Mouse (Mus musculus): ENCODE measurements at regions not wholly inside any gene's neighbourhood (a gene's known extent, or its start where the extent isn't known, plus 50 kb on each side); places are given as distances from the start of the nearest gene placed in this dataset.
"Not testable (repeated sequence)": the region's sequence is repeated elsewhere in the genome, so short reads cannot be mapped to it uniquely, and the experiment has no call there.

GRCm38 (mm10) chr7:116713200-116713599 lies 209.0 kb downstream of the Nucb2 start:
- WGBS = 68% methylated on average over 8 of the region's 8 CpGs

GRCm38 (mm10) chr7:116715234-116716046 lies 211.3 kb downstream of the Nucb2 start:
- no peak for ATAC-seq (ENCODE audit: low read depth)
- Histone ChIP-seq H3K27ac (ENCODE audit: low read length) (no peak overlapping the region), H3K9me3 (ENCODE audit: control insufficient read depth, low read length) (no peaks in the 10 kb centered on the region), H3K4me1 (replicated peaks; ENCODE audit: control insufficient read depth, insufficient read depth, low read length) (no peaks in the 10 kb centered on the region), H3K36me3 (ENCODE audit: control insufficient read depth, insufficient read depth, low read length) (no peaks in the 10 kb centered on the region), H3K4me2 (ENCODE audit: low read depth, low read length) (no peak overlapping the region), H3K9ac (ENCODE audit: low read length) (no peak overlapping the region), H3K4me3 (ENCODE audit: low read length) (no peak overlapping the region), H3K27me3 (ENCODE audit: control insufficient read depth, insufficient read depth, low read depth, low read length) (no peaks in the 10 kb centered on the region)
- 39% methylated on average over 10 of the region's 10 CpGs for WGBS

More at GRCm38 (mm10) chr7:116713200-116713599, 209.0 kb downstream of the Nucb2 start:
- Histone ChIP-seq H3K27ac (ENCODE audit: low read length) (no peak overlapping the region), H3K36me3 (ENCODE audit: control insufficient read depth, insufficient read depth, low read length) (no peaks in the 10 kb centered on the region), H3K4me1 (replicated peaks; ENCODE audit: control insufficient read depth, insufficient read depth, low read length) (no peaks in the 10 kb centered on the region), H3K4me2 (ENCODE audit: low read depth, low read length) (no peak overlapping the region), H3K4me3 (ENCODE audit: low read length) (no peak overlapping the region), H3K9me3 (ENCODE audit: control insufficient read depth, low read length) (no peaks in the 10 kb centered on the region), H3K9ac (ENCODE audit: low read length) (no peak overlapping the region), H3K27me3 (ENCODE audit: control insufficient read depth, insufficient read depth, low read depth, low read length) (no peaks in the 10 kb centered on the region)
- ATAC-seq (ENCODE audit: low read depth) = no peak

DNA sequence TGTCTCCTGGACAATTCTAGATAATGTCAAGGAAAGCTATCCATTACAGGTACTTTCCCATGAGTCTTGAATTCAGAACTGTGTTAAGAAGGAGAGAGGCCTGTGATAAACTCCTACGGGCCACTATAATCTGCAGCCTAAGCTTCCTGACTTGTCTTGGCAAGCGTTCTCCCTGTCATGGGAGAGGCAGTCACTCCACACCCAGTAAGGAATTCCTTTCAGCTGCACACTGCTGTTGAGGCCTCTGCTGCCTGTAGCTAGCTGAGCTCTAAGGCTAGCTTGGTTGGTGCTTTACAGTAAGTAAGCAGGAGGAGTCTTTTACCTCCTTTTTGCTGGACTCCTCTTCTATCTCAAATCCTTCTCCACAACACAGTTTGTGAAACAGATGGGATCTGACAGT lies 224.2 kb downstream of the Nucb2 start:
- Histone ChIP-seq H3K36me3 (ENCODE audit: control insufficient read depth, insufficient read depth, low read length) (no peaks in the 10 kb centered on the region), H3K9me3 (ENCODE audit: control insufficient read depth, low read length) (no peaks in the 10 kb centered on the region), H3K9ac (ENCODE audit: low read length) (no peak overlapping the region), H3K4me2 (ENCODE audit: low read depth, low read length) (no peak overlapping the region), H3K4me1 (replicated peaks; ENCODE audit: control insufficient read depth, insufficient read depth, low read length) (no peaks in the 10 kb centered on the region), H3K4me3 (ENCODE audit: low read length) (no peak overlapping the region), H3K27ac (ENCODE audit: low read length) (no peak overlapping the region), H3K27me3 (ENCODE audit: control insufficient read depth, insufficient read depth, low read depth, low read length) (no peaks in the 10 kb centered on the region)
- no peak for ATAC-seq (ENCODE audit: low read depth)
- WGBS = 34% methylated on average over 2 of the region's 2 CpGs

DNA sequence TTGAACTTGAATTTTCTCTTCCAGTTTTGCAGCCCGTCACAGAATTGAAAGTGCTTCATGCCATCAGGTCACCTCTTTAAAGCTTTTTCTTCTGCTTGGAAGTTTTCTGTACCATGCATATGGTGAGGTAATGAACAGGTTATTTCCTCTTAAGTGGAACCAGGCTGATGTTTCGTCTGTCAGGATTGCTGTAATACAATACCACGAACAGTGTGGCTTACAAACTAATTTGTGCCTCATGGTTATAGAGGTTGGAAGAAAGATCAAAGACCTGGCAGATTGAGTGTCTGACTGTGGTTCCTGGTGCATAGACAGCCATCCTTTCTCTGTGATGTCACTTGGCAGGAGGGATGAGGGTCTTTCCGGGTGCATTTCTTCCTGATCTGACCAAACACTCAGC lies 225.6 kb downstream of the Nucb2 start:
- Histone ChIP-seq H3K4me1 (replicated peaks; ENCODE audit: control insufficient read depth, insufficient read depth, low read length) (no peaks in the 10 kb centered on the region), H3K4me2 (ENCODE audit: low read depth, low read length) (no peak overlapping the region), H3K4me3 (ENCODE audit: low read length) (no peak overlapping the region), H3K27me3 (ENCODE audit: control insufficient read depth, insufficient read depth, low read depth, low read length) (no peaks in the 10 kb centered on the region), H3K27ac (ENCODE audit: low read length) (no peak overlapping the region), H3K9me3 (ENCODE audit: control insufficient read depth, low read length) (no peaks in the 10 kb centered on the region), H3K9ac (ENCODE audit: low read length) (no peak overlapping the region), H3K36me3 (ENCODE audit: control insufficient read depth, insufficient read depth, low read length) (no peaks in the 10 kb centered on the region)
- WGBS = 60% methylated on average over 4 of the region's 4 CpGs
- no peak for ATAC-seq (ENCODE audit: low read depth)

DNA sequence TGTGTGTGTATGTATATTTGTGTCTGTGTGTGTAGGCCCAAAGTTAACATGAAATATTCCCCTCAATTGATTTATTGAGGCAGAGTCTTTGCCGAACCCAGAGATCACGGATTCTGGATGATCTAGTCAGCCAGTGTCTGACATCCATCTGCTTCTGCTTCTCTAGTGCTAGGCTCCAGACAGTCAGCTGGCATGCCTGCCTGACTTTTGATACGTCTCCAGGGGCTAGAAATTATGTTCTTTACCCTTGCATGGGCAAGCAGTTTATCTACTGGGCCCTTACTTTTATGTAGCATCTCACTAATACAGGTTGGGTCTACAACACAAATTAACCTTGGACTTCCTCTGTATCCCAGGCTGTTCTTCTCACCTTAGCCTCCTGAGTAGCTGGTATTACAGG lies 231.5 kb downstream of the Nucb2 start:
- H3K4me2 ChIP-seq (ENCODE audit: low read depth, low read length) = no peak overlapping the region
- 63% methylated on average over 3 of the region's 3 CpGs for WGBS
- H3K36me3 ChIP-seq (ENCODE audit: control insufficient read depth, insufficient read depth, low read length) = no peaks in the 10 kb centered on the region
- no peaks in the 10 kb centered on the region for H3K4me1 ChIP-seq (replicated peaks; ENCODE audit: control insufficient read depth, insufficient read depth, low read length)
- no peaks in the 10 kb centered on the region for H3K27me3 ChIP-seq (ENCODE audit: control insufficient read depth, insufficient read depth, low read depth, low read length)
- no peaks in the 10 kb centered on the region for H3K9me3 ChIP-seq (ENCODE audit: control insufficient read depth, low read length)
- no peak overlapping the region for H3K27ac ChIP-seq (ENCODE audit: low read length)
- no peak for ATAC-seq (ENCODE audit: low read depth)
- no peak overlapping the region for H3K4me3 ChIP-seq (ENCODE audit: low read length)
- H3K9ac ChIP-seq (ENCODE audit: low read length) = no peak overlapping the region

- no peak for ATAC-seq (ENCODE audit: low read depth)
- Histone ChIP-seq H3K9me3 (ENCODE audit: control insufficient read depth, low read length) (no peaks in the 10 kb centered on the region), H3K27ac (ENCODE audit: low read length) (no peak overlapping the region), H3K4me2 (ENCODE audit: low read depth, low read length) (no peak overlapping the region), H3K27me3 (ENCODE audit: control insufficient read depth, insufficient read depth, low read depth, low read length) (no peaks in the 10 kb centered on the region), H3K9ac (ENCODE audit: low read length) (no peak overlapping the region), H3K36me3 (ENCODE audit: control insufficient read depth, insufficient read depth, low read length) (no peaks in the 10 kb centered on the region), H3K4me1 (replicated peaks; ENCODE audit: control insufficient read depth, insufficient read depth, low read length) (no peaks in the 10 kb centered on the region), H3K4me3 (ENCODE audit: low read length) (no peak overlapping the region)
- WGBS = 45% methylated on average over 4 of the region's 4 CpGs
These were observed 232.2 kb downstream of the Nucb2 start for GRCm38 (mm10) chr7:116736333-116736732.

DNA sequence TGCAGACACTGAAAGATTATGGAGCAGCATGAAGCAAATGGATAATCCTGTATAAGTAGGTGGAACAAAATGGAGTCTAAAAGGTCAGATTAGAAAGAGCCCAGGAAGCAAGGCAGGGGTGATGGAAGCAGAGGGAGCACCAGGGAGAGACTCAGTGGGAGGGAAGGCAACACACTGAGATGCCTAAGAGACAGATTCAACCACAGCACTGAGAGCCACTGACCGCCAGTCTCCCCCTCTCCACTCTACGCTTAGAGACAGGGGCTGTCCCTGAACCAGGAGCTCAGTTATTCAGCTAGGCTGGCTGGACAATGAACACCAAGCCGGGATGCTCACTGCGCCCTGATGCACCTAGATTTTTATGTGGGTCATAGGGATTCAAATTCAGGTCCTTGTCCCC lies 233.8 kb downstream of the Nucb2 start:
- no peak for ATAC-seq (ENCODE audit: low read depth)
- Histone ChIP-seq H3K27me3 (ENCODE audit: control insufficient read depth, insufficient read depth, low read depth, low read length) (no peaks in the 10 kb centered on the region), H3K4me2 (ENCODE audit: low read depth, low read length) (no peak overlapping the region), H3K4me3 (ENCODE audit: low read length) (no peak overlapping the region), H3K27ac (ENCODE audit: low read length) (no peak overlapping the region), H3K36me3 (ENCODE audit: control insufficient read depth, insufficient read depth, low read length) (no peaks in the 10 kb centered on the region), H3K4me1 (replicated peaks; ENCODE audit: control insufficient read depth, insufficient read depth, low read length) (no peaks in the 10 kb centered on the region), H3K9ac (ENCODE audit: low read length) (no peak overlapping the region), H3K9me3 (ENCODE audit: control insufficient read depth, low read length) (no peaks in the 10 kb centered on the region)
- 82% methylated on average over 4 of the region's 4 CpGs for WGBS

- H3K27me3 ChIP-seq (ENCODE audit: control insufficient read depth, insufficient read depth, low read depth, low read length) = no peaks in the 10 kb centered on the region
- H3K4me2 ChIP-seq (ENCODE audit: low read depth, low read length) = no peak overlapping the region
- ATAC-seq (ENCODE audit: low read depth) = no peak
- H3K27ac ChIP-seq (ENCODE audit: low read length) = no peak overlapping the region
- no peaks in the 10 kb centered on the region for H3K36me3 ChIP-seq (ENCODE audit: control insufficient read depth, insufficient read depth, low read length)
- H3K9me3 ChIP-seq (ENCODE audit: control insufficient read depth, low read length) = no peaks in the 10 kb centered on the region
- H3K4me3 ChIP-seq (ENCODE audit: low read length) = no peak overlapping the region
- H3K4me1 ChIP-seq (replicated peaks; ENCODE audit: control insufficient read depth, insufficient read depth, low read length) = no peaks in the 10 kb centered on the region
- H3K9ac ChIP-seq (ENCODE audit: low read length) = no peak overlapping the region
These were observed 250.4 kb downstream of the Nucb2 start for GRCm38 (mm10) chr7:116754556-116754955.

GRCm38 (mm10) chr7:116792181-116792580 lies 288.0 kb downstream of the Nucb2 start:
- not testable (repeated sequence) for H3K27ac ChIP-seq (ENCODE audit: low read length); H3K9me3 ChIP-seq (ENCODE audit: control insufficient read depth, low read length); H3K4me2 ChIP-seq (ENCODE audit: low read depth, low read length); H3K4me3 ChIP-seq (ENCODE audit: low read length); H3K4me1 ChIP-seq (replicated peaks; ENCODE audit: control insufficient read depth, insufficient read depth, low read length); H3K27me3 ChIP-seq (ENCODE audit: control insufficient read depth, insufficient read depth, low read depth, low read length); H3K36me3 ChIP-seq (ENCODE audit: control insufficient read depth, insufficient read depth, low read length); H3K9ac ChIP-seq (ENCODE audit: low read length); ATAC-seq (ENCODE audit: low read depth)
- 87% methylated on average over 19 of the region's 19 CpGs for WGBS

DNA sequence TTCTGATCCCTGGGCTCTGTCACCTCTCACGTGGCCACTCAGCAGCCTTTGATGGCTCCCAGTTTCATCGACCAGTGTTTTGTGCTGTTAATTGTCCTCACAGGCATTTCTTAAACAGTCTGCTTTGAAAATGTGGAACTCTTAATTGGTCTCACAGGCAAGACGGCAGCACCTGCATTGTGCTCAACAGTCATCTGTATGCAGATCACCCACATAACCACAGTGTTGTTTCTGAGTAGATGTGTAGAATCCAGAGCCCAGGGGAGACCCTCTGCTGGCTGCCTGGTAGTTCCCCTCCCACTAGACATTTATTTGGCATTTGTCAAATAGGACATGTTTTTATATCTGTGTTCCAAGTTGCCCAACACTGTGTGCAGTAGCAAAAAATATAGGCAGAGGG lies 304.3 kb downstream of the Nucb2 start:
- H3K4me1 ChIP-seq (replicated peaks; ENCODE audit: control insufficient read depth, insufficient read depth, low read length) = no peaks in the 10 kb centered on the region
- H3K27ac ChIP-seq (ENCODE audit: low read length) = no peak overlapping the region
- no peaks in the 10 kb centered on the region for H3K36me3 ChIP-seq (ENCODE audit: control insufficient read depth, insufficient read depth, low read length)
- ATAC-seq (ENCODE audit: low read depth) = no peak
- no peaks in the 10 kb centered on the region for H3K9me3 ChIP-seq (ENCODE audit: control insufficient read depth, low read length)
- no peak overlapping the region for H3K9ac ChIP-seq (ENCODE audit: low read length)
- H3K4me3 ChIP-seq (ENCODE audit: low read length) = no peak overlapping the region
- no peaks in the 10 kb centered on the region for H3K27me3 ChIP-seq (ENCODE audit: control insufficient read depth, insufficient read depth, low read depth, low read length)
- WGBS = 73% methylated on average over 3 of the region's 3 CpGs
- H3K4me2 ChIP-seq (ENCODE audit: low read depth, low read length) = no peak overlapping the region

All from lung, embryonic 16.5 days (tissue).